Mouse (Mus musculus): ENCODE measurements at regions not wholly inside any gene's neighbourhood (a gene's known extent, or its start where the extent isn't known, plus 50 kb on each side); places are given as distances from the start of the nearest gene placed in this dataset.

GRCm38 (mm10) chr6:84493169-84493568, 100.5 kb downstream of the Cyp26b1 start:
- H3K27me3 ChIP-seq (ENCODE audit: control insufficient read depth in 1 of 2, insufficient read depth in 2 of 2, low read length in 2 of 2), result no peaks in the 10 kb centered on the region
- no peak for TF ChIP-seq ZNF384 (IDR thresholded peaks at IDR 0.05; ENCODE audit: low read depth, low read length)
- TF ChIP-seq MXI1 (IDR thresholded peaks at IDR 0.05; ENCODE audit: low read depth, low read length), result no peak
- TF ChIP-seq NRF1 (IDR thresholded peaks at IDR 0.05; ENCODE audit: insufficient read depth, low read depth, low read length, poor library complexity, severe bottlenecking), result no peak
- no peak for TF ChIP-seq SIN3A (IDR thresholded peaks at IDR 0.05; ENCODE audit: low read length)
- TF ChIP-seq ZMIZ1 (IDR thresholded peaks at IDR 0.05; ENCODE audit: low read depth, low read length), result no peak
- TF ChIP-seq EP300 (IDR thresholded peaks at IDR 0.05; ENCODE audit: low read depth in 1 of 2, low read length in 2 of 2), result no peak
- no peak for TF ChIP-seq ETS1 (IDR thresholded peaks at IDR 0.05; ENCODE audit: low read depth, low read length)
- no peak for TF ChIP-seq POLR2AphosphoS2 (IDR thresholded peaks at IDR 0.05; ENCODE audit: low read length)
- TF ChIP-seq MAZ (IDR thresholded peaks at IDR 0.05; ENCODE audit: low read depth, low read length), result no peak
- TF ChIP-seq POLR2A (IDR thresholded peaks at IDR 0.05; ENCODE audit: control insufficient read depth in 1 of 2, insufficient read depth in 1 of 2, low read depth in 1 of 2, low read length in 2 of 2, poor library complexity in 1 of 2), result no peak
- TF ChIP-seq POLR2AphosphoS5 (IDR thresholded peaks at IDR 0.05; ENCODE audit: borderline replicate concordance, low read depth, low read length), result no peak
- no peak for TF ChIP-seq HCFC1 (IDR thresholded peaks at IDR 0.05; ENCODE audit: low read depth, low read length)
- no peak for TF ChIP-seq MEF2A (IDR thresholded peaks at IDR 0.05; ENCODE audit: extremely low read depth, insufficient replicate concordance, low read depth, low read length, poor library complexity, severe bottlenecking)
- no peak for TF ChIP-seq UBTF (IDR thresholded peaks at IDR 0.05; ENCODE audit: borderline replicate concordance, insufficient read depth, low read depth, low read length)
- TF ChIP-seq ELF1 (IDR thresholded peaks at IDR 0.05; ENCODE audit: low read depth, low read length), result no peak
- TF ChIP-seq TBP (IDR thresholded peaks at IDR 0.05; ENCODE audit: low read depth, low read length), result no peak
- no peak for TF ChIP-seq E2F4 (IDR thresholded peaks at IDR 0.05; ENCODE audit: borderline replicate concordance, low read depth, low read length)
- no peak for TF ChIP-seq ZC3H11A (IDR thresholded peaks at IDR 0.05; ENCODE audit: low read depth, low read length)
- H3K9ac ChIP-seq (ENCODE audit: control insufficient read depth, low read depth, low read length, poor library complexity, severe bottlenecking), result no peak overlapping the region
- H3K4me1 ChIP-seq (ENCODE audit: control insufficient read depth in 1 of 2, insufficient read depth in 2 of 2, low read length in 2 of 2), result peaks cover 15 to 23% of the 10 kb centered on the region in 2 experiments
- peak overlapping the region; percentile 19 to 27 for H3K4me3 ChIP-seq (ENCODE audit: control insufficient read depth in 1 of 2, insufficient read depth in 1 of 2, low read depth in 2 of 2, low read length in 2 of 2)
- no peaks in the 10 kb centered on the region for H3K9me3 ChIP-seq (replicated peaks; ENCODE audit: insufficient read depth, low read length)
- H3K36me3 ChIP-seq (ENCODE audit: control insufficient read depth in 1 of 2, insufficient read depth in 2 of 2, low read length in 2 of 2), result peaks cover 0 to 7% of the 10 kb centered on the region in 2 experiments; a peak in 2 of 4 replicates
- no peaks in the 10 kb centered on the region for H3K79me2 ChIP-seq (ENCODE audit: control insufficient read depth, insufficient read depth, low read length, poor library complexity)
- H3K27ac ChIP-seq (ENCODE audit: control insufficient read depth, low read depth, low read length), result peak overlapping the region; percentile 30; the same call in 1 of the 2 replicates
- DNase-seq (ENCODE audit: low read depth, low spot score), result peak; percentile 49

- no peak for TF ChIP-seq TBP (IDR thresholded peaks at IDR 0.05; ENCODE audit: low read depth, low read length)
- H3K4me1 ChIP-seq (ENCODE audit: control insufficient read depth in 1 of 2, insufficient read depth in 2 of 2, low read length in 2 of 2), result peaks cover 14 to 17% of the 10 kb centered on the region in 2 experiments
- H3K9me3 ChIP-seq (replicated peaks; ENCODE audit: insufficient read depth, low read length), result no peaks in the 10 kb centered on the region
- H3K79me2 ChIP-seq (ENCODE audit: control insufficient read depth, insufficient read depth, low read length, poor library complexity), result no peaks in the 10 kb centered on the region
- no peak overlapping the region for H3K4me3 ChIP-seq (ENCODE audit: control insufficient read depth in 1 of 2, insufficient read depth in 1 of 2, low read depth in 2 of 2, low read length in 2 of 2)
- H3K27ac ChIP-seq (ENCODE audit: control insufficient read depth, low read depth, low read length), result no peak overlapping the region
- peaks cover 0 to 5% of the 10 kb centered on the region in 2 experiments; a peak in 2 of 4 replicates for H3K36me3 ChIP-seq (ENCODE audit: control insufficient read depth in 1 of 2, insufficient read depth in 2 of 2, low read length in 2 of 2)
- no peak overlapping the region for H3K9ac ChIP-seq (ENCODE audit: control insufficient read depth, low read depth, low read length, poor library complexity, severe bottlenecking)
- DNase-seq (ENCODE audit: low read depth, low spot score), result no peak
- H3K27me3 ChIP-seq (ENCODE audit: control insufficient read depth in 1 of 2, insufficient read depth in 2 of 2, low read length in 2 of 2), result peaks cover 0 to 2% of the 10 kb centered on the region in 2 experiments; a peak in 1 of 4 replicates
These were observed 101.1 kb downstream of the Cyp26b1 start for GRCm38 (mm10) chr6:84492594-84492993.
